Mouse (Mus musculus): ENCODE measurements around the gene Smyd2. TPM values are rescaled to one million over a fixed set of nuclear protein-coding genes. Genes with fewer than 3 reads are reported as not detected.
A peak's percentile ranks its signal among the peaks of the same experiment; 100 is the strongest.

Gene Smyd2
- polyA plus RNA-seq (2016; fragmentation: Nextera tagmentation; extraction: Ambion mirVana), result 49.0 and 53.4 TPM in 2 replicates

- under 1% methylated on average over 77 of the region's 90 CpGs for WGBS (ENCODE audit: insufficient replicate concordance)
- Histone ChIP-seq H3K4me3 (peak within 1 kb of the TSS; percentile 72), H3K4me2 (peak within 1 kb of the TSS; percentile 96), H3K4me1 (peaks cover 28% of the 10 kb centered on the region), H3K36me3 (0 out of 2 replicates have a peak, but pooled peaks cover 2% of the 10 kb centered on the region), H3K9ac (peak within 1 kb of the TSS; percentile 84), H3K27ac (peak within 1 kb of the TSS; percentile 74), H3K27me3 (replicated peaks) (no peaks in the 10 kb centered on the region), H3K9me3 (replicated peaks) (no peaks in the 10 kb centered on the region)
- peak; percentile 90 for ATAC-seq
Measured at GRCm38 (mm10) chr1:189921818-189922592, at the start of gene Smyd2. Smyd2 (minus strand) TSS chr1:189922363.

GRCm38 (mm10) chr1:189970381-189970780 lies 48.2 kb upstream of the Smyd2 start:
- Histone ChIP-seq H3K9ac (no peak overlapping the region), H3K27ac (no peak overlapping the region), H3K4me1 (no peaks in the 10 kb centered on the region), H3K9me3 (replicated peaks) (no peaks in the 10 kb centered on the region), H3K4me2 (no peak overlapping the region), H3K4me3 (no peak overlapping the region), H3K36me3 (no peaks in the 10 kb centered on the region), H3K27me3 (replicated peaks) (no peaks in the 10 kb centered on the region)
- no peak for ATAC-seq
- WGBS (ENCODE audit: insufficient replicate concordance), result 71% methylated on average over 8 of the region's 8 CpGs

DNA sequence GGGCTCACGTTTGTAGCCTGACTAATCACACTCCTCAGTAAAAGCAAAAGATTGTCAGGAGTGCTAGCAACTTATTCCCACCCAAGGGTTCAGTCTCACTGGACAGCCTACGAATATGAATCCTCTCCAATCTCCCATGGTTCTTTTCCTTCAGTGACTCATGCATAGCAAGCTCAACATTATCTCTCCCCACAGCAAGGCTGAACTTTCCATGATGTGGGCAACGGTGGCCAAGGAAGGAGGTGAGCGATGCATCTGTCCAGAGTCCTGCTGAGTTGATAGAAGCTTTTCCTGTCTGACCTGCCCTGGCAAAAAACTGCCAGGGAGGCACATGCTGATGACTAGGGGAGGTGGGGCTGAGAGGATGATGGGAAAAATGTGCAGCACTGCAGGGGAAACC lies 45.9 kb upstream of the Smyd2 start:
- H3K9ac ChIP-seq, result no peak overlapping the region
- 45% methylated on average over 4 of the region's 4 CpGs for WGBS (ENCODE audit: insufficient replicate concordance)
- ATAC-seq, result no peak

GRCm38 (mm10) chr1:189960481-189960880 lies 38.3 kb upstream of the Smyd2 start:
- 52% methylated on average over 5 of the region's 5 CpGs for WGBS (ENCODE audit: insufficient replicate concordance)
- H3K4me2 ChIP-seq, result no peak overlapping the region
- H3K4me3 ChIP-seq, result no peak overlapping the region
- no peaks in the 10 kb centered on the region for H3K9me3 ChIP-seq (replicated peaks)
- H3K27ac ChIP-seq, result no peak overlapping the region
- no peaks in the 10 kb centered on the region for H3K4me1 ChIP-seq
- no peaks in the 10 kb centered on the region for H3K27me3 ChIP-seq (replicated peaks)
- no peaks in the 10 kb centered on the region for H3K36me3 ChIP-seq
- no peak overlapping the region for H3K9ac ChIP-seq
- no peak for ATAC-seq

More for the DNA sequence above, 45.9 kb upstream of the Smyd2 start:
- Histone ChIP-seq H3K9me3 (replicated peaks) (no peaks in the 10 kb centered on the region), H3K4me3 (no peak overlapping the region), H3K4me1 (no peaks in the 10 kb centered on the region), H3K27ac (no peak overlapping the region), H3K4me2 (no peak overlapping the region), H3K36me3 (no peaks in the 10 kb centered on the region), H3K27me3 (replicated peaks) (no peaks in the 10 kb centered on the region)

- WGBS (ENCODE audit: insufficient replicate concordance), result 65% methylated on average over 8 of the region's 8 CpGs
Measured at GRCm38 (mm10) chr1:189959802-189960201, 37.6 kb upstream of the Smyd2 start.

GRCm38 (mm10) chr1:189951861-189952260 lies 29.7 kb upstream of the Smyd2 start:
- 64% methylated on average over 6 of the region's 6 CpGs for WGBS (ENCODE audit: insufficient replicate concordance)
- H3K9me3 ChIP-seq (replicated peaks), result no peaks in the 10 kb centered on the region
- no peak for ATAC-seq

More at GRCm38 (mm10) chr1:189959802-189960201, 37.6 kb upstream of the Smyd2 start:
- no peak for ATAC-seq
- Histone ChIP-seq H3K4me3 (no peak overlapping the region), H3K36me3 (no peaks in the 10 kb centered on the region), H3K9ac (no peak overlapping the region), H3K4me2 (no peak overlapping the region), H3K9me3 (replicated peaks) (no peaks in the 10 kb centered on the region), H3K27me3 (replicated peaks) (no peaks in the 10 kb centered on the region), H3K27ac (no peak overlapping the region), H3K4me1 (no peaks in the 10 kb centered on the region)

DNA sequence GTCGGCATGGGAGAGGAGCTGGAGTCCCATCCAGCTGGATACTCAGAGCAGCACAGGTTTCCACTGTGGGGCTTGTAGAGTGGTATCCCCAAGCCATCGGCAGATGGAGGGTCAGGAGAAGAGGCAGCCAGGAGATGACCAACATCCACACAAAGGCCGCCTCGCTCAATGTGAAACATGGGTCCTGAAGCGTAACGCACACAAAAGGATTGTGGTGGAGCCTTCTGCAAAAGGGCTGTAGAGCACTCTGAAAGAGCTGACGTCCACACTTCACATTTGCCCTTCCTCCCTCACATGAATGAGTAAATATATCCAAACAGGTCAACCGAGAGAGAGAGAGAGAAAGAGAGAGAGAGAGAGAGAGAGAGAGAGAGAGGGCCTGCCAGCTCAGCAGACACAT lies 25.2 kb upstream of the Smyd2 start:
- Histone ChIP-seq H3K27me3 (replicated peaks) (no peaks in the 10 kb centered on the region), H3K4me2 (no peak overlapping the region), H3K27ac (no peak overlapping the region), H3K36me3 (no peaks in the 10 kb centered on the region), H3K9ac (no peak overlapping the region), H3K4me3 (no peak overlapping the region), H3K4me1 (no peaks in the 10 kb centered on the region), H3K9me3 (replicated peaks) (no peaks in the 10 kb centered on the region)
- 75% methylated on average over 8 of the region's 8 CpGs for WGBS (ENCODE audit: insufficient replicate concordance)
- ATAC-seq, result no peak

More at GRCm38 (mm10) chr1:189951861-189952260, 29.7 kb upstream of the Smyd2 start:
- Histone ChIP-seq H3K27ac (no peak overlapping the region), H3K9ac (no peak overlapping the region), H3K4me3 (no peak overlapping the region), H3K4me2 (no peak overlapping the region), H3K36me3 (no peaks in the 10 kb centered on the region), H3K27me3 (replicated peaks) (no peaks in the 10 kb centered on the region), H3K4me1 (no peaks in the 10 kb centered on the region)

DNA sequence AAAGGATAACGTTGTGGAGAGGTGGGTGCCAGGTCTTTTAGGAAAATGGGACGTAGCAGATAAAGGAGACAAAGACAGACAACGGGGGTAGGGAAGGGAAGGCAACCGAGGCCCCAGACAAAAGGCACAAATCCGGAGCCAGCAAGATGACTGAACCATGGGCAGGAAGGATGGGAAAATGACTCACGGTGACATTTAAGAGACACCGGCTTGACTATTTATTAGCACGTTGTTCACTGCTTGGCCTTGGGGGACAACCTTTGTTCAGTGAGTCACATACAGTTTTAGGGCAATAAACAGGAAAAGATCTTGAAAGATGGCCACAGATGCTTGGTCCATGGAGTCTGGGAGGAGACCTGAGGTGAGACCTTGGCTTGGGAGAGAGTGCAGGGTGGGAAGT lies 24.0 kb upstream of the Smyd2 start:
- Histone ChIP-seq H3K4me2 (no peak overlapping the region), H3K27ac (no peak overlapping the region), H3K4me1 (no peaks in the 10 kb centered on the region), H3K36me3 (no peaks in the 10 kb centered on the region), H3K27me3 (replicated peaks) (no peaks in the 10 kb centered on the region), H3K9me3 (replicated peaks) (no peaks in the 10 kb centered on the region), H3K9ac (no peak overlapping the region), H3K4me3 (no peak overlapping the region)
- ATAC-seq, result no peak
- 58% methylated on average over 8 of the region's 8 CpGs for WGBS (ENCODE audit: insufficient replicate concordance)

GRCm38 (mm10) chr1:189941786-189942185 lies 19.6 kb upstream of the Smyd2 start:
- Histone ChIP-seq H3K4me3 (no peak overlapping the region), H3K9me3 (replicated peaks) (no peaks in the 10 kb centered on the region), H3K36me3 (no peaks in the 10 kb centered on the region), H3K27ac (no peak overlapping the region), H3K9ac (no peak overlapping the region), H3K4me1 (no peaks in the 10 kb centered on the region), H3K4me2 (no peak overlapping the region), H3K27me3 (replicated peaks) (no peaks in the 10 kb centered on the region)
- no peak for ATAC-seq
- 71% methylated on average over 5 of the region's 5 CpGs for WGBS (ENCODE audit: insufficient replicate concordance)

DNA sequence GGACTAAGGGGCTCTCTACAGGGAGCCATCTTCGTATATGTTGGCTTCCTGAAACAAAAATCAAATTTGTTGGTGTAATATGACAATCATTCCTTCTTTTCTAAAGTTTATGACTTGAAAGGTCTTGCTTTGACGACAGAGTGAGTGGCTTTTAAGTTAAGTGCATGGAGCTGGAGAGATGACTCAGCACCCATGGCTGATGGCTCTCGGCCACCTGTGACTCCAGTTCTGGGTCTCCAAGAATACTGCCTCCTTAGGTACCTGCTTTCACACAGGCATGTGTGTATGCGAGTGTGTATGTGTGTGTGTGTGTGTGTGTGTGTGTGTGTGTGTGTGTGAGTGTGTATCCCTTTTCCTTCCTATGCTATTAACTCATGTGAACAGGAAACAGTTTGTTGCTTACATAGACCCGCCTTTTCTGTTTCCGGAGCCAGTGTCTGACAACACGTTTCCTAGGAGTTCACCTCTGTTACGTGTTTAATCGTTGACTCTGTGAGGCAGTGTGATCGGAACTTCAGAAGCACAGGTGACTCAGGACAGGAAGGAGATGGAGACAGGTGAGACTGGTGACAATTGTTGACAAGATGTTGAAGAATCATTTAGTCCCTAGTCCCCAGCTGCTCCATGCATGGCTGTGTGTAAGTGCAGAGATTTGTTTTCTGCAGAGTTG lies 14.4 kb upstream of the Smyd2 start:
- no peaks in the 10 kb centered on the region for H3K36me3 ChIP-seq
- ATAC-seq, result no peak

GRCm38 (mm10) chr1:189933480-189934202 lies 11.5 kb upstream of the Smyd2 start:
- peak; percentile 85 for ATAC-seq
- Histone ChIP-seq H3K27me3 (replicated peaks) (0 out of 2 replicates have a peak, but pooled peaks cover 2% of the 10 kb centered on the region), H3K36me3 (no peaks in the 10 kb centered on the region), H3K9ac (no peak overlapping the region), H3K4me1 (peaks cover 11% of the 10 kb centered on the region), H3K27ac (no peak overlapping the region), H3K4me3 (no peak overlapping the region), H3K4me2 (no peak overlapping the region), H3K9me3 (replicated peaks) (no peaks in the 10 kb centered on the region)
- 29% methylated on average over 9 of the region's 9 CpGs for WGBS (ENCODE audit: insufficient replicate concordance)

More for the DNA sequence above, 14.4 kb upstream of the Smyd2 start:
- H3K27me3 ChIP-seq (replicated peaks), result 0 out of 2 replicates have a peak, but pooled peaks cover 2% of the 10 kb centered on the region
- no peak overlapping the region for H3K4me3 ChIP-seq
- no peak overlapping the region for H3K9ac ChIP-seq
- no peak overlapping the region for H3K27ac ChIP-seq
- peaks cover 11% of the 10 kb centered on the region for H3K4me1 ChIP-seq
- no peak overlapping the region for H3K4me2 ChIP-seq
- 51% methylated on average over 10 of the region's 10 CpGs for WGBS (ENCODE audit: insufficient replicate concordance)
- H3K9me3 ChIP-seq (replicated peaks), result no peaks in the 10 kb centered on the region

DNA sequence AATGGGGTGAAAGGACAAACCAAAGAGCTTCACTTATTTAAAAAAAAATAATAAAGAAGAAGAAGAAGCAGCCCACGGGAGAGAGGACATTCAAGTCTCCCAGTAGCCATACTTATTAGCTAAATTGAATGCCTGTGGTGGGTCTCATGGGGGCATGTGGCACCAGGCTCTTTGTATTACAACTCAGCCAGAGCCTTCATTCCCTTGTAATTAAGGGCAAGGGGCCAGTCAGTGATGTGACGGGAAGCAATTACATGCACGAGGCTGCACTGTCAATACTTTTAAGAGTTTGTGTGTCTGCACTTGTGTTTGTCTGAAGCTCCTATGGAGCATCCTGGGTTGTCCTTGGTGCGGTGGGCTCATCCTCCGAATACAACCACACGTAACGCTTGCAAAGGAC lies 10.8 kb upstream of the Smyd2 start:
- H3K27me3 ChIP-seq (replicated peaks), result 0 out of 2 replicates have a peak, but pooled peaks cover 2% of the 10 kb centered on the region

More for the DNA sequence above, 10.8 kb upstream of the Smyd2 start:
- no peak overlapping the region for H3K4me2 ChIP-seq
- H3K9me3 ChIP-seq (replicated peaks), result no peaks in the 10 kb centered on the region
- no peak for ATAC-seq
- H3K27ac ChIP-seq, result no peak overlapping the region
- 71% methylated on average over 7 of the region's 7 CpGs for WGBS (ENCODE audit: insufficient replicate concordance)
- no peak overlapping the region for H3K4me3 ChIP-seq
- H3K36me3 ChIP-seq, result no peaks in the 10 kb centered on the region
- no peak overlapping the region for H3K9ac ChIP-seq
- H3K4me1 ChIP-seq, result peaks cover 11% of the 10 kb centered on the region
